Mouse (Mus musculus) layer of hippocampus, adult 8-10 months (tissue): Measurements from ENCODE around the gene Kif26a. TPM values are rescaled to one million over a fixed set of nuclear protein-coding genes. Genes with fewer than 3 reads are reported as not detected.
A peak's percentile ranks its signal among the peaks of the same experiment; 100 is the strongest.

Experiments used
- DNase-seq, 2 experiments: peaks; one replicate each; pipeline ENCODE4 v3.0.0; 2022; ENCODE audit warnings: low spot score in 2 of 2
- total RNA-seq, 4 experiments: library from RNA; stranded (reverse); gene quantifications; 2 replicates each; pipeline ENCODE4 v1.2.4; 2022

Gene Kif26a
- total RNA-seq, 4 experiments from 2014 or later: 4.4 to 5.6 (median 5.1) TPM

GRCm38 (mm10) chr12:112130161-112130860 lies 15.7 kb upstream of the Kif26a start:
- no peak for DNase-seq

- no peak for DNase-seq
Measured at GRCm38 (mm10) chr12:112130957-112131356, 15.1 kb upstream of the Kif26a start.

- peak in 1 of 2 experiments; percentile 57 for DNase-seq
Measured at GRCm38 (mm10) chr12:112140231-112140630, 5.8 kb upstream of the Kif26a start.

- DNase-seq: no peak
Measured at GRCm38 (mm10) chr12:112140745-112141144, 5.3 kb upstream of the Kif26a start.

- DNase-seq: no peak
Measured at GRCm38 (mm10) chr12:112141300-112141699, 4.7 kb upstream of the Kif26a start.

- no peak for DNase-seq
Measured at GRCm38 (mm10) chr12:112143116-112143832, 2.7 kb upstream of the Kif26a start.

- no peak for DNase-seq
Measured at GRCm38 (mm10) chr12:112143833-112144201, 2.2 kb upstream of the Kif26a start.

GRCm38 (mm10) chr12:112144377-112145115 lies 1.5 kb upstream of the Kif26a start:
- DNase-seq: no peak

GRCm38 (mm10) chr12:112145211-112145874 lies 665 bp upstream of the Kif26a start:
- DNase-seq: peak; percentile 72 to 82

- no peak for DNase-seq
Measured at GRCm38 (mm10) chr12:112147365-112147764, 1.4 kb downstream of the Kif26a start.

- DNase-seq: no peak
Measured at GRCm38 (mm10) chr12:112150011-112150410, 4.0 kb downstream of the Kif26a start.

GRCm38 (mm10) chr12:112151244-112151979 lies 5.4 kb downstream of the Kif26a start:
- no peak for DNase-seq

GRCm38 (mm10) chr12:112151980-112152362 lies 6.0 kb downstream of the Kif26a start:
- DNase-seq: no peak

GRCm38 (mm10) chr12:112153597-112153996 lies 7.6 kb downstream of the Kif26a start:
- DNase-seq: no peak

- DNase-seq: no peak
Measured at GRCm38 (mm10) chr12:112154476-112154875, 8.5 kb downstream of the Kif26a start.

GRCm38 (mm10) chr12:112155218-112156051 lies 9.4 kb downstream of the Kif26a start:
- DNase-seq: no peak

GRCm38 (mm10) chr12:112156804-112157203 lies 10.8 kb downstream of the Kif26a start:
- no peak for DNase-seq

- no peak for DNase-seq
Measured at GRCm38 (mm10) chr12:112158246-112158645, 12.2 kb downstream of the Kif26a start.

- DNase-seq: no peak
Measured at GRCm38 (mm10) chr12:112158784-112159183, 12.8 kb downstream of the Kif26a start.
